Mouse (Mus musculus): Measurements from ENCODE around the gene Map3k5.

GRCm38 (mm10) chr10:20092371-20092770, 158.1 kb downstream of the Map3k5 start:
- TF ChIP-seq POLR2A (IDR thresholded peaks at IDR 0.05; ENCODE audit: low read depth, low read length): no peak
- no peak for TF ChIP-seq CTCF (IDR thresholded peaks at IDR 0.05; ENCODE audit: extremely low read depth, insufficient read depth, insufficient read length, insufficient replicate concordance)

All from spleen, adult 2 months (tissue).